Mouse (Mus musculus) adrenal gland, postnatal 4 days (tissue): ENCODE data around the gene Htr1b. TPM values are rescaled to one million over a fixed set of nuclear protein-coding genes. Genes with fewer than 3 reads are reported as not detected.

Experiments used
- DNase-seq, 2 experiments: peaks; one replicate each; pipeline ENCODE4 v3.0.0; 2021 to 2022; ENCODE audit warnings: low spot score in 2 of 2, mixed read lengths in 2 of 2
- long read RNA-seq, 2 experiments: library from polyadenylated mRNA; stranded (forward); transcript quantifications; one replicate each; pipeline ENCODE4 v2.0.0; 2021
- total RNA-seq, 2 experiments: library from RNA; stranded (reverse); gene quantifications; 2 replicates each; pipeline ENCODE4 v1.2.3; 2021

Gene Htr1b
- total RNA-seq, result 10 to 100 TPM; 10.4 to 14.0 TPM
- long read RNA-seq, experiment 1, partial matches to known transcripts, result 0 of 1 reads
- long read RNA-seq, experiment 1, other reads (novel, unspliced or antisense), result 0 of 1 reads
- long read RNA-seq, experiment 2, partial matches to known transcripts, result 0 of 2 reads
- long read RNA-seq, experiment 2, other reads (novel, unspliced or antisense), result 2 of 2 reads

DNA sequence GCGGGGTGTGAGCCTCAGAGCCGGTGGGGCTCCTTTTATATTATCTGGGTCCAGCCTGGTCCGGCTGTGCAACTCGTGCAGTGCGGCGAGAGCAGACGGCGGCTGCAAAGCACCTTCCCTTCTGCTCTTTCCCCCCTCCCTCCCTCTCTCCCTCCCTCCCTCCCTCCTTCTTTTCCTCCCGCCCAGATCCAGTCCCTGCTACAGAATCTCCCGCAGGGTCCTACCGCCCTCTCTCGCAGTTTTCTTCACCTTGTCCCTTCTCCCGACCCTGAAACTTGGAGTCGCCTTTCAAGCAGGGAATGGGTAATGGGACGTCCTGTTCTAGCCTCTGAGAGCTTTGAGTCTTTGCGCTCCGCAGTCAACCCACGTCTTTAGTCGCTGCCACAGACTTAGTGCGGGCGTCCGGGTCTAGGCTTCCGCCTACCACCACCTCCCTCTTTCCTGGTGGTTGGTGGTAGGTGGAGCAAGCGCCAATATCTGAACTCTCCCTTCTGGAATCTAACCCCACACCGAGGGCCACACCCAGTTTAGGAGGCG lies at the start of gene Htr1b:
Gene Htr1b, minus strand, starts transcription at position 392 of the 537 bp plus-strand sequence.
- DNase-seq, result peak in 1 of 2 experiments; percentile 5

DNA sequence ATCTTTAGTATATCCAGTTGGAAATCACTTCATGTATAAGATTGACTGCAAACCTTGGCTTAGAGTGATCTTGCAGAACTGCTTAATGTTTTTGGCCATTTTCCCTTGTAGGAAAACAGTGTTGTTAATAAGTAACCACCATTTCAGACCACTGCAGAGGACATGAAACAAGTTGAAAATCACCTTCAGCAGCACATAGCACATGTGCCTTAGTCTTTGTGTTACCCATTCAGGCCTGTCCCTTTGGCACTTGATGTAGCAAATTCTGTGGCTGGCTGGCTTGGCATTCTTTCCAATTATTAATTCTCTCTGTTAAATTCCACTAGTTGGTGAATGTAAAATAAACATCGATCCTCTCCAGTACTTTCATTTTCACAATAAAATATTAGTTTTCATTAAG lies 43.1 kb upstream of the Htr1b start:
- no peak for DNase-seq

DNA sequence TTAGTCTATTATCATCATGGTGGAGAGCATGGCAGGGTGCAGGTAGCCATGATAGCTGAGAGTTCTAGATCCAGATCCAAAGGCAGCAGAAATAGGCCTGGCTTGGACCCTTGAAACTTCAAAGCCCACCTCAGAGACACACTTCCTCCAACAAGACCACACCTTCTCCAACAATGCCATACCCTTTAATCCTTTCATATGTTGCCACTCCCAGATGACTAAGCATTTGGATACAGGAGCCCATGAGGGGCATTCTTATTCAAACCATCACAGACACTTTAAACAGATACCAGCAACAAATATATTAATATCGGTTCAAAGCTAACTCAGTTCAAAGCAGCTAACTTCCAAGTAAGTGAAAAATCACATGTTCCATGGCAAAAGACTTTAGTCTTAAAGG lies 3.9 kb upstream of the Htr1b start:
- no peak for DNase-seq

DNA sequence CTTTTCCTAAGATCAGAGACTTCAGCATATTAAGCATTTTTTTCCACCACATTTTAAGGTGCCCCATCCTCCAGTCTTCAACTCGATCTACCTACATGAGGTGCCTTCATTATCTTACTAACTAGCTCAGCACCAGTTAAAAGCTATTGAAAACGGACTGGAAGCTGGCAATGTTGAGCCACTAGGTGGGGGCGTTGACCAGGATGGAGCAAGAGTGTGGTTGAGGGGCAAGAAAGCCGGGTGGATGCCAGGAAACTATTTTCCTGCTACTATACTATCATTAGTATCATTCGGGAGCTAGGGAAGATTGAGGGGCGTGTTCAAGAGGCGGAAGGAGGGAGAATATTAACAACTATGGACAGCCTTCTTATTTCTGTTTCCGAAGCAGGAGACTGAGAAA lies 1.5 kb upstream of the Htr1b start:
- DNase-seq, result peak in 1 of 2 experiments; percentile 5

- DNase-seq, result no peak
These were observed 535 bp upstream of the Htr1b start for GRCm38 (mm10) chr9:81634163-81634562.

DNA sequence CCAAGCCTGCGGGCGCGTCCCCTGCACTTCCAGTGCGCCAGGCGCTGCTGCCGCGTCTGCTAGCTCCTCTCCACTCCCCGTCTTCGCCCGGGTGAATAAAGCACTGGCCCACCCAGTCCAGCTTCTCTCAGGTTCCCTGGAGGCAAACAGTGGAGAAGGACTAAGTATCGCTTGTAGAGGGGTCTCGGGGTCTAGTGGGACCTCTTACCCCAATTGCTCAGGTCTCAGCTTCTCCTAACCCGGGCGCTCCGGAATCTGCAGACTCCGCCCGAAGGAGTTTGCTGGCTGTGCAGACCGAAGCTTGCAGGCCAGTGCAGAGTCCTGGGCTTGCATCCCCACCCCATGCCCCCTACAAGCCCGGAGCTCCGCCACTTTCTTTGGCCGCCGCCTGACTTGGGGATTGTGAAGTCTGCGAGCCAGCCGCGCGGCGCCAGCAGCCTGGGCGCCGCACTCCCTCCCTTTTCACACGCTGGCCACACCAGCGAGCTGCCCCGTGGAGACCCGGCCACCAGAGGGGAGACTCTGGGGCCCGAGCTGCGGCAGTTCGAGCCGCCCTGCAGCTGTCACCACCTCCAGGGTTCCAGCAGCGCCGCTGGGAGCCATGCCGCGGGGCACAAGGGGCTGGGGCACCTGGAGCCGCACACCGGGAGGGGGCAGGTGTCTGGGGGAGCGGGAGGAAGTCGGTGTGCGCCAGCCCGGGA lies 742 bp downstream of the Htr1b start:
- DNase-seq, result peak; percentile 13 to 18

GRCm38 (mm10) chr9:81632191-81632735 lies 1.4 kb downstream of the Htr1b start:
- no peak for DNase-seq

GRCm38 (mm10) chr9:81631581-81632091 lies 2.0 kb downstream of the Htr1b start:
- peak in 1 of 2 experiments; percentile 21 for DNase-seq

- peak; percentile 55 to 58 for DNase-seq
These were observed 6.6 kb downstream of the Htr1b start for GRCm38 (mm10) chr9:81626899-81627606.

- no peak for DNase-seq
These were observed 7.7 kb downstream of the Htr1b start for GRCm38 (mm10) chr9:81625898-81626297.

DNA sequence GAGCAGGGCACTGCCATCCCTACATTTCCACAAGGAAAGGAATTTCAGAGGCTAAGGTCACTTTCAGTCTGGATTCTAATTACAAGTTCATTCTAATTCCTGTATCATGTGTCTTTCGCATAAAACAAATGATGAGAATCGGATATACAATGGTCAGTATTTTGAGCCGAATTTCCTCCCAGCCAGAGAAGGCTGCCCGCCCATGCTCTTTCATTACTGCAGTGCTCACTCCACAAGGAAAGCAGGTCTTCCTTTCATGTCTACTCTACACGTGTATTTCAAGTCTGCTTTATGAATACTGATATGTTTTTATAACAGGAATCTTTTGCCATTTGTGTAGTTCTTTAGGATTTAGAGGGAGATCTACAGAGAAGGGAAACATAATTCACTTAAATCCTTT lies 10.8 kb downstream of the Htr1b start:
- no peak for DNase-seq

DNA sequence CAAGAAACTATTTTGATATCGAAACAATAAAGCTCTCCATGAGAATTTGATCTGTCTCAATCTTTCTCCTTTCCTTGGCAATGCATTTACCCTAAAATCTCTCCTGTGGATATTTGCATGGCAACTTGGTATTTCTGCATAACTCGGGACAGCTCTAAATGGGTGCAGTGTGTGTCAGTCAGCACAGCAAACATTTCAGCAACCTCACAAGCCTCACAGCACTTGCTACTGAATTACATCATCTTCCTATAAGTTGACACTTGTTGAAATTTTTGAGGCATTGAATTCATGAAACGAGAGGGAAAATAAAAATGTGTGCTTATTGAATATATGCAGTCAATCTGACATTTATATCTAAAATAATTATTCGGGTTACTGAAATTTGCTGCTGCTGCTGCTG lies 22.6 kb downstream of the Htr1b start:
- DNase-seq, result no peak

Other genes starting within 250 kb of the Htr1b start
- not detected for gene Mei4, start 229.8 kb upstream of the Htr1b start, total RNA-seq